Mouse (Mus musculus) embryonic fibroblast, embryonic 13.5 days (primary cell): Measurements from ENCODE around the gene Tfb2m. TPM values are rescaled to one million over a fixed set of nuclear protein-coding genes. Genes with fewer than 3 reads are reported as not detected.

Source experiments
- H3K27ac ChIP-seq: 2 replicates; pipeline ENCODE4 v1.5.1; 2012; ENCODE audit warnings: low read length, control low read depth, inconsistent platforms; ENCODE audit not compliant: insufficient read depth
- H3K4me1 ChIP-seq: 2 replicates; pipeline ENCODE4 v1.6.1; 2011; ENCODE audit warnings: low read length; ENCODE audit not compliant: control insufficient read depth, insufficient read depth
- H3K4me3 ChIP-seq: 2 replicates; pipeline ENCODE4 v1.5.1; 2011; ENCODE audit warnings: mild to moderate bottlenecking, control low read depth, low read length; ENCODE audit not compliant: insufficient read depth
- CTCF ChIP-seq: IDR thresholded peaks from 2 replicates; pipeline ENCODE4 v1.5.1; 2011; ENCODE audit warnings: mild to moderate bottlenecking, control low read depth, low read length, moderate library complexity, borderline replicate concordance; ENCODE audit not compliant: insufficient read depth
- POLR2A ChIP-seq: IDR thresholded peaks from 2 replicates; pipeline ENCODE4 v1.6.1; 2011; ENCODE audit warnings: low read depth, mild to moderate bottlenecking, control low read depth, low read length, moderate library complexity
- polyA plus RNA-seq: library from polyadenylated mRNA; stranded (reverse); fragments of >200 nt; gene quantifications from 2 replicates; pipeline ENCODE4 v1.2.4, GENCODE M21; 2011; ENCODE audit warnings: low read depth; ENCODE audit not compliant: missing spikeins, insufficient read length

Gene Tfb2m
- polyA plus RNA-seq, 1 experiment = 35.1 TPM

GRCm38 (mm10) chr1:179480862-179481261 lies 65.2 kb downstream of the Tfb2m start:
- Histone ChIP-seq H3K4me1 (peaks cover 11% of the 10 kb centered on the region), H3K4me3 (no peak overlapping the region), H3K27ac (no peak overlapping the region)
- TF ChIP-seq POLR2A (no peak), CTCF (no peak)

Other genes with a start within 250 kb of the Tfb2m start
- gene Smyd3, start 28.2 kb downstream of the Tfb2m start, polyA plus RNA-seq = 12.2 and 12.3 TPM in 2 replicates
- gene Cnst, start 103 bp upstream of the Tfb2m start, polyA plus RNA-seq = 15.9 and 19.3 TPM in 2 replicates
- 38.8 and 41.1 TPM in 2 replicates for gene Sccpdh, start 121.9 kb upstream of the Tfb2m start, polyA plus RNA-seq
- gene Kif28, start 199.0 kb upstream of the Tfb2m start, polyA plus RNA-seq = not detected in 2 replicates